ENCODE assay signal across 8 mouse cellular contexts in the genomic region with DNA sequence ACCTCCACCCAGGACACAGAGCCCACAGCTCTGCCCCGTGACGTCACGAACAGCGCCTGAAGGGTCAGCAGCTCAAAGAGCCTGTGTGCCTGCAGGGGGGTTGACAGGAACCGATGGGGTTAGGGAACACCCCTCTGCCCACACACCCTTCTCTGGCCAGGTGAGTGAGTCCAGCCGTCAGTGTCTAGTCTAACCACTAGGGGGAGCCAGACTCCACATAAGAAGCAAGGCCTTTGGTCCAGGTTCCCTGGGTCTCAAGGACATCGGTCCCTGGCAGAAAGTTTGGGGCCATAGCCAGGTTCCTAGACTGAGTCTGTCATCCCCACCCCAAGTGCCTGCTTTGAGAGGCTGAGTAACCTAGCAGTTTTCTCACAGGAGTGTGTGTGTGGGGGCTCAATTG. TPM values are rescaled to one million over a fixed set of nuclear protein-coding genes. Genes with fewer than 3 reads are reported as not detected.
DNase-seq lines count a peak whose midpoint lies in the region; ATAC-seq and TF ChIP-seq lines count a peak whose summit lies in the region.

No protein-coding gene starts in this region.

- H3K4me2 ChIP-seq in neural tube, embryonic 11.5 days (ENCODE audit: low read depth) = no peak overlapping the region

- DNase-seq in gastrocnemius, adult 2 months = peak; percentile 60
- DNase-seq in gastrocnemius, adult 8-10 months (ENCODE audit: low spot score in 2 of 2) = no peak
- DNase-seq in CD4-positive helper T cell, adult 2 months (ENCODE audit: low read depth, low spot score) = peak; percentile 65
- peak; percentile 48 for DNase-seq in c-Kit-positive CD71-positive TER-119-negative erythroid progenitor cells, embryonic 14.5 days (ENCODE audit: low read depth)
- peak; percentile 39 for DNase-seq in large intestine, adult 2 months (ENCODE audit: low read depth, low spot score)
- peak; percentile 71 for DNase-seq in neural tube, embryonic 11.5 days (ENCODE audit: low spot score)
- DNase-seq in right cerebral cortex, postnatal 36 days (ENCODE audit: low spot score in 2 of 2) = no peak

- H3K9me3 ChIP-seq in neural tube, embryonic 11.5 days (ENCODE audit: control insufficient read depth, low read length) = no peaks in the 10 kb centered on the region

- no peak overlapping the region for H3K9ac ChIP-seq in neural tube, embryonic 11.5 days (ENCODE audit: low read length)

- TF ChIP-seq CTCF in gastrocnemius, adult 2 months (IDR thresholded peaks at IDR 0.05) = peak; percentile 86

- peaks cover 43% of the 10 kb centered on the region for H3K27me3 ChIP-seq in neural tube, embryonic 11.5 days (ENCODE audit: control insufficient read depth, insufficient read depth, low read length)

- no peak overlapping the region for H3K4me3 ChIP-seq in gastrocnemius, adult 2 months
- H3K4me3 ChIP-seq in neural tube, embryonic 11.5 days (ENCODE audit: low read depth, low read length) = no peak overlapping the region

- 0% methylated on average over 7 of the region's 7 CpGs for WGBS in large intestine, adult 2 months
- WGBS in neural tube, embryonic 11.5 days = under 1% methylated on average over 7 of the region's 7 CpGs

- H3K36me3 ChIP-seq in neural tube, embryonic 11.5 days (ENCODE audit: control insufficient read depth, insufficient read depth, low read length) = no peaks in the 10 kb centered on the region

- peaks cover 8% of the 10 kb centered on the region; the same call in 1 of the 2 replicates for H3K4me1 ChIP-seq in neural tube, embryonic 11.5 days (ENCODE audit: control insufficient read depth, insufficient read depth, low read length)

- intact Hi-C loops in gastrocnemius, adult 2 months (cut with DNase I) = loop anchor here (10.0 kb wide), 1 partner anchor 460 kb away; a partner anchor contains a TSS

- peak; percentile 58 for ATAC-seq in granulocyte monocyte progenitor cell, adult 5-6 weeks (replicated peaks; ENCODE audit: poor library complexity, severe bottlenecking)
- ATAC-seq in neural tube, embryonic 11.5 days (ENCODE audit: insufficient read depth, low FRiP score, low TSS enrichment) = no peak

- no peak overlapping the region for H3K27ac ChIP-seq in gastrocnemius, adult 2 months
- H3K27ac ChIP-seq in neural tube, embryonic 11.5 days (ENCODE audit: low read depth, low read length) = no peak overlapping the region

RNA-seq across cellular contexts. Expression of a gene that starts 13.2 kb away (rescaled TPM):
- total RNA-seq in gastrocnemius, adult 2 months (2021) = not detected
- total RNA-seq in gastrocnemius, adult 8-10 months (2022) = not detected
- not detected in 2 replicates for total RNA-seq in granulocyte monocyte progenitor cell, adult 5-6 weeks (2014; fragmentation: Nextera tagmentation)
- total RNA-seq in granulocyte monocyte progenitor cell, adult 5-6 weeks (2017) = not detected in 2 replicates
- polyA plus RNA-seq in large intestine, adult 2 months (2012; rRNA removed) = not detected in 2 replicates
- 0.09 TPM in 1 of 2 replicates, not detected in the other for polyA plus RNA-seq in neural tube, embryonic 11.5 days (2014; fragmentation: Nextera tagmentation; extraction: Ambion mirVana)

RNA-seq across cellular contexts. Expression of a gene that starts 17.3 kb away (rescaled TPM):
- under 1 TPM in 1 of 2 experiments, not detected in 1; 0.20 TPM for total RNA-seq in gastrocnemius, adult 2 months (2021)
- total RNA-seq in gastrocnemius, adult 8-10 months (2022) = under 1 TPM in 2 of 4 experiments, not detected in 2; 0.17 to 0.27 TPM
- total RNA-seq in granulocyte monocyte progenitor cell, adult 5-6 weeks (2014; fragmentation: Nextera tagmentation) = not detected in 2 replicates
- total RNA-seq in granulocyte monocyte progenitor cell, adult 5-6 weeks (2017) = not detected in 2 replicates
- 0.56 and 0.91 TPM in 2 replicates for polyA plus RNA-seq in large intestine, adult 2 months (2012; rRNA removed)
- 0.34 and 0.85 TPM in 2 replicates for polyA plus RNA-seq in neural tube, embryonic 11.5 days (2014; fragmentation: Nextera tagmentation; extraction: Ambion mirVana)

RNA-seq across cellular contexts. Expression of a gene that starts 30.5 kb away (rescaled TPM):
- under 1 TPM in 1 of 2 experiments, not detected in 1; 0.25 TPM for total RNA-seq in gastrocnemius, adult 2 months (2021)
- under 1 TPM in 2 of 4 experiments, not detected in 2; 0.11 to 0.58 TPM for total RNA-seq in gastrocnemius, adult 8-10 months (2022)
- total RNA-seq in granulocyte monocyte progenitor cell, adult 5-6 weeks (2014; fragmentation: Nextera tagmentation) = not detected in 2 replicates
- not detected in 2 replicates for total RNA-seq in granulocyte monocyte progenitor cell, adult 5-6 weeks (2017)
- not detected in 2 replicates for polyA plus RNA-seq in large intestine, adult 2 months (2012; rRNA removed)
- not detected in 2 replicates for polyA plus RNA-seq in neural tube, embryonic 11.5 days (2014; fragmentation: Nextera tagmentation; extraction: Ambion mirVana)

RNA-seq across cellular contexts. Expression of a gene that starts 35.3 kb away (rescaled TPM):
- 100 to 1,000 TPM; 223 to 468 TPM for total RNA-seq in gastrocnemius, adult 2 months (2021)
- 100 to 1,000 TPM; 243 to 314 (median 275) TPM for total RNA-seq in gastrocnemius, adult 8-10 months (2022)
- not detected in 2 replicates for total RNA-seq in granulocyte monocyte progenitor cell, adult 5-6 weeks (2014; fragmentation: Nextera tagmentation)
- total RNA-seq in granulocyte monocyte progenitor cell, adult 5-6 weeks (2017) = not detected in 2 replicates
- 10.3 and 11.3 TPM in 2 replicates for polyA plus RNA-seq in large intestine, adult 2 months (2012; rRNA removed)
- polyA plus RNA-seq in neural tube, embryonic 11.5 days (2014; fragmentation: Nextera tagmentation; extraction: Ambion mirVana) = 0.11 TPM in 1 of 2 replicates, not detected in the other

RNA-seq across cellular contexts. Expression of a gene that starts 50.6 kb away (rescaled TPM):
- total RNA-seq in gastrocnemius, adult 2 months (2021) = 1 to 10 TPM in 1 of 2 experiments, under 1 TPM in 1; 0.92 to 1.6 TPM
- total RNA-seq in gastrocnemius, adult 8-10 months (2022) = under 1 TPM in 3 of 4 experiments, not detected in 1; 0.32 to 0.54 (median 0.36) TPM
- not detected in 2 replicates for total RNA-seq in granulocyte monocyte progenitor cell, adult 5-6 weeks (2014; fragmentation: Nextera tagmentation)
- not detected in 2 replicates for total RNA-seq in granulocyte monocyte progenitor cell, adult 5-6 weeks (2017)
- 0.12 and 0.55 TPM in 2 replicates for polyA plus RNA-seq in large intestine, adult 2 months (2012; rRNA removed)
- not detected in 2 replicates for polyA plus RNA-seq in neural tube, embryonic 11.5 days (2014; fragmentation: Nextera tagmentation; extraction: Ambion mirVana)

Comparison
In these comparisons a context has a peak if more than half of its experiments do, and no peak if none do; other contexts are left out.
1. DNase-seq: peak in gastrocnemius, adult 2 months (single experiment), CD4-positive helper T cell, adult 2 months (single experiment), c-Kit-positive CD71-positive TER-119-negative erythroid progenitor cells, embryonic 14.5 days (single experiment), large intestine, adult 2 months (single experiment) and neural tube, embryonic 11.5 days (single experiment); none in gastrocnemius, adult 8-10 months (0 of 2) and right cerebral cortex, postnatal 36 days (0 of 2).